Mouse (Mus musculus) stomach, embryonic 15.5 days (tissue): ENCODE results near the gene Wnt9a. TPM values are rescaled to one million over a fixed set of nuclear protein-coding genes. Genes with fewer than 3 reads are reported as not detected.
A peak's percentile ranks its signal among the peaks of the same experiment; 100 is the strongest.
"Not testable (repeated sequence)": the region's sequence is repeated elsewhere in the genome, so short reads cannot be mapped to it uniquely, and the experiment has no call there.

ENCODE experiments used
- ATAC-seq: fragments of 200-750 bp; cut with Nextera tagmentation; 2 replicates; pipeline ENCODE4 v1.8.0; 2017; ENCODE audit warnings: low read depth, moderate number of reproducible peaks, moderate TSS enrichment; ENCODE audit not compliant: insufficient read depth, low FRiP score
- H3K27ac ChIP-seq: fragments of 300-500 bp; sonication (generic); 2 replicates; pipeline ENCODE4 v1.5.1; 2015; ENCODE audit warnings: mild to moderate bottlenecking, inconsistent platforms
- H3K27me3 ChIP-seq: fragments of 300-500 bp; sonication (generic); replicated peaks from 2 replicates; pipeline ENCODE4 v1.6.1; 2015; ENCODE audit warnings: inconsistent platforms
- H3K36me3 ChIP-seq: fragments of 300-500 bp; sonication (generic); 2 replicates; pipeline ENCODE4 v1.6.1; 2015; ENCODE audit warnings: inconsistent platforms
- H3K4me1 ChIP-seq: fragments of 300-500 bp; sonication (generic); 2 replicates; pipeline ENCODE4 v1.6.1; 2015; ENCODE audit warnings: inconsistent platforms
- H3K4me2 ChIP-seq: fragments of 300-500 bp; sonication (generic); 2 replicates; pipeline ENCODE4 v1.6.1; 2015; ENCODE audit warnings: mild to moderate bottlenecking, inconsistent platforms
- H3K4me3 ChIP-seq: fragments of 300-500 bp; sonication (generic); replicated peaks from 2 replicates; pipeline ENCODE4 v1.5.1; 2015; ENCODE audit warnings: inconsistent platforms
- H3K9ac ChIP-seq: fragments of 300-500 bp; sonication (generic); 2 replicates; pipeline ENCODE4 v1.6.1; 2015; ENCODE audit warnings: inconsistent platforms
- H3K9me3 ChIP-seq: fragments of 300-500 bp; sonication (generic); 2 replicates; pipeline ENCODE4 v1.6.1; 2016; ENCODE audit warnings: inconsistent platforms
- WGBS: fragments of 180-500 bp; shearing (Covaris S2); methylation state at CpG from one replicate; pipeline ENCODE4 v1.1.7; 2015; 5-methylcytosine and 5-hydroxymethylcytosine counted together
- polyA plus RNA-seq: library from polyadenylated mRNA; unstranded; fragments of >200 nt; fragmentation: Nextera tagmentation; extraction: Ambion mirVana; gene quantifications from 2 replicates; pipeline ENCODE4 v1.2.1, GENCODE M21; 2015

The Wnt9a gene
- polyA plus RNA-seq, 1 experiment from 2014 or later: 4.9 TPM

DNA sequence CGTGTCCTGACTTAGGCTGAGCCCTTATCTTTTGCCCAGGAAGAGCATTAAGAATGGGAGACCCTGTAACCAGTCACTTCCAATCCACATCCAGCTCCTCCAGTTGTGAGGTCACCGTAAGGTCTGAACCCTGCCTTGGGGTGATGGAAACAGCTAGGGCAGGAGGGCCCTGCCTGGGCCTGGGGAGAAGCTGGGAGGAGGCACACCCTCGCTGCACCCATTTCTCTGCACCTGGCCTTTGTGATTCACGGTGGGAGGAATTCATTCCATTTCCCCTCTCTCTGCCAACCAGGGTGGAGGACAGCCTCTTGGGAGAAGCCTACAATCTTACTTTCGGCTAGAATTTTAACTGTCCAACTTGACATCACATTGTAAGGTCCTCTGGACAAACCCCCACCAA, 24.6 kb upstream of the Wnt9a start:
- H3K27me3 ChIP-seq: peaks cover 32% of the 10 kb centered on the region
- H3K4me3 ChIP-seq: no peak overlapping the region
- no peak overlapping the region for H3K4me2 ChIP-seq
- H3K9me3 ChIP-seq: no peaks in the 10 kb centered on the region
- ATAC-seq: no peak
- H3K9ac ChIP-seq: no peak overlapping the region
- H3K36me3 ChIP-seq: no peaks in the 10 kb centered on the region
- no peaks in the 10 kb centered on the region for H3K4me1 ChIP-seq
- no peak overlapping the region for H3K27ac ChIP-seq
- WGBS: 60% methylated on average over 5 of the region's 5 CpGs

DNA sequence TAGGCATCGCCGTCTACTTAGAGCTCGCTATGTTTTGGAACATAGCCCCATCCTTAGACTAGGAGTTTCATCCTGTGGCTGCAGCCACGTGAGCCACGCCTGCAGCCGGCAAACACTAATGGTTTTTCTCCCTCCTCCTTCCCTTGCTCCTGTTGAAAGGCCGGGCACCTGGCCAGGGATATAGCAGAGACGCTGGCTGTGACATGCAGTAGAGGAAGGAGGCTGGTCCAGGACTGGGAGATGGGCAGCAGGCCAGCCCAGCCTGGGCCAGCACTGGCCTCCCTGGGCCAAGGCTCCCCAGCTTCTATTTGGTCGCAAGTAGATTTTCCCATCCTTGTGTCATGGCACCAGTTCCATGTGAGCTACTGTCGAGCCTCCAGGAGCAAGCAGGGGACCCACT, 23.8 kb upstream of the Wnt9a start:
- WGBS: 63% methylated on average over 10 of the region's 10 CpGs
- H3K27ac ChIP-seq: no peak overlapping the region
- H3K9me3 ChIP-seq: no peaks in the 10 kb centered on the region
- H3K4me1 ChIP-seq: no peaks in the 10 kb centered on the region
- no peak overlapping the region for H3K4me2 ChIP-seq
- H3K36me3 ChIP-seq: no peaks in the 10 kb centered on the region
- no peak overlapping the region for H3K9ac ChIP-seq
- ATAC-seq: no peak; the same call in 1 of the 2 replicates
- H3K4me3 ChIP-seq: no peak overlapping the region
- peaks cover 40% of the 10 kb centered on the region for H3K27me3 ChIP-seq

DNA sequence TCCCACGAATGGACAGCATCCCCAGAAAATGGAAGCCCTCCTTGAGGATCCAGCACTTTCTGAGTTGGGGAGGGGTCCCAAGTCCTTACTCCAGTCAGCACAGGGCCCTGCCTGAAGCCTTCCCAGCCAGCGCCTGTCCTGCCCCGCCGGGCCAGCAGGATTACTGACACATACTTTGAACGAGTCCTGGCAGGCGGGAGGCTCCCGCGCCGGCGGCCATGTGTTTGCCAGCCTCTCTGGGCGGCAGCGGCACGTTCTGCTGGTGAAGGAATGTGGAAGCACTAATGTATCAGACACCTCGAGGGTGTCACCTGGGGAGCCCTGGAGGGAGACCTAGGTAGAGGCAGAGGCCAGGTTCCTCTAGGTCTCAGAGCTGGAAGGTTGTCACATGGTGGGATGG, 22.6 kb upstream of the Wnt9a start:
- Histone ChIP-seq H3K4me3 (no peak overlapping the region), H3K4me1 (0 out of 2 replicates have a peak, but pooled peaks cover 5% of the 10 kb centered on the region), H3K4me2 (no peak overlapping the region), H3K36me3 (no peaks in the 10 kb centered on the region), H3K9ac (no peak overlapping the region), H3K9me3 (no peaks in the 10 kb centered on the region), H3K27me3 (peaks cover 52% of the 10 kb centered on the region), H3K27ac (no peak overlapping the region)
- no peak for ATAC-seq
- 20% methylated on average over 14 of the region's 14 CpGs for WGBS

DNA sequence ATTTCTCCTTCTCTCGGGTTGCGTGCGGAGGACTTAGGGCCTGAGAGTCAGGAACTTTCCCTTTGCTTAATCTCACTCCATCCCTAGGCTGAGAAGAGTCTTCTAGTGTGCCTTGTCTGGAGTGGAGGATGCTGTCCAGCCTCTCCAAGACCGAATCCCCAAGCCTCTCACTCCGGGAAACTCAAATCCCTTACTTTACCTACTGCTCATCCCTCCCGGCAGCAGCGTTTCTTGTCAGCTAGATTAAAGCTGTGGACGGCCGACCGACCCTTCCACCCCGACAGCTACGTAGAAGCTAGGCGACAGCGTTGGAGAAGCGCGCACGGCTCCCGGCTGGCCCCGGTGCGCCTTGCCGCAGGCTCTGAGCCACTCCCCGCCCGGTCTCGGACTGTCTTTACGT, 17.0 kb upstream of the Wnt9a start:
- 1% methylated on average over 25 of the region's 25 CpGs for WGBS
- H3K27ac ChIP-seq: no peak overlapping the region
- peaks cover 86% of the 10 kb centered on the region for H3K27me3 ChIP-seq
- no peaks in the 10 kb centered on the region for H3K36me3 ChIP-seq
- no peak overlapping the region for H3K9ac ChIP-seq
- peak overlapping the region; percentile 36 for H3K4me3 ChIP-seq
- H3K9me3 ChIP-seq: no peaks in the 10 kb centered on the region
- peaks cover 12% of the 10 kb centered on the region; the same call in 1 of the 2 replicates for H3K4me1 ChIP-seq
- ATAC-seq: no peak
- peak overlapping the region; percentile 41 for H3K4me2 ChIP-seq

DNA sequence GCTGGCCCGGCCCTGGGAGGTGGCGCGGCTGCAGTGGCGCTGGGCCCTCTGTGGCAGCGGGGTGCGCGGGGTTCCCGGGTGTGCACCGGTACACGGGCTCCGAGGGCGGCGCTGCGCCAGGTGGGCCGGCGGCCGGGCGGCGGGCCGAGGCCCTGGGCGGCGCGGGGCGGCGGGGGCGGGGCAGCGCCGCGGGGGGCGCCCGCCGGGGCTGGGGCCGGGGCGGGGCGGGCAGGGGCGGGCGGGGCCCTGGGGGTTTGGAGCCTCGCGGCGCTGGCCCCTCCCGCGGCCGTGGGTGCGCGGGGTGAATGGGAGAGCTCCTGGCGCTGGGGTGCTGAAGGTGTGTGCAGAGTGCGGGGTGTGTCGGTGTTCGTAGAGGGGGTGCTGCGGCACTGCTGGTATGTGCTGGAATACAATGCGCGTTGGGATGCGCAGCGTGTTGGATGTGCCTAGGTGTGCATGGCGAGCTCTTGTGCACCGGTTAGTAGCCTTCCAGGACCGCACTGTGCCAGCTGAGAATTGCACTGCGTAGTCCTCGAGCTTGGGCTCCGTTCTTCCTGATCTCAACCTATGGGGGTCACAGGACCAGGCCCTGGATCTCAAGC, 15.9 kb upstream of the Wnt9a start, which contains the start of gene Wnt3a:
Wnt3a (minus strand) TSS at position 51 of the 602 bp plus-strand sequence.
- ATAC-seq: no peak
- Histone ChIP-seq H3K9ac (no peak within 1 kb of the TSS), H3K4me2 (peak within 1 kb of the TSS; percentile 66), H3K36me3 (no peaks in the 10 kb centered on the region), H3K4me1 (peaks cover 12% of the 10 kb centered on the region; the same call in 1 of the 2 replicates), H3K4me3 (peak within 1 kb of the TSS; percentile 36), H3K9me3 (no peaks in the 10 kb centered on the region), H3K27ac (no peak within 1 kb of the TSS), H3K27me3 (peaks cover 84% of the 10 kb centered on the region)
- WGBS: under 1% methylated on average over 36 of the region's 60 CpGs

DNA sequence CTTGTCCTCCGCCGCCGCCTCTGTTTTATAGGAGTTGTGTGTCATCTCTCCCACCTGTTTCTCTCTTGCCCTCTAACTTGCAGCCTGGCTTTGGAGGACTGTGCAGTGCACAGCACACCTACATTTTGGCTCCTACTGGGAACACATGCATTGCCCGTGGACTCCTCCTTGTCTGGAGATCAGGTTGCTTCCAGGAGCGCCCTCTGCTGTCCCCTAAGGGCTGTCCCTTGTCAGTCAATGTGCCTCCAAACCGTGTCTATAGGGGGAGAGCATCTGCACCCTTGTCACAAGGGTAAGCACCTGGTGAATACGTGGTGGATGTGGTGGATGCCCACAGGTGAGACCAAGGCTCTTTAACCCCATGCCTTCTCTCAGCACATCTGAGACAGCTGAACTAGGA, 13.1 kb upstream of the Wnt9a start:
- H3K4me3 ChIP-seq: no peak overlapping the region
- 0 out of 2 replicates have a peak, but pooled peaks have one; percentile 27 for ATAC-seq
- H3K4me1 ChIP-seq: peaks cover 12% of the 10 kb centered on the region; the same call in 1 of the 2 replicates
- 29% methylated on average over 7 of the region's 7 CpGs for WGBS
- H3K27ac ChIP-seq: no peak overlapping the region
- no peak overlapping the region for H3K9ac ChIP-seq
- no peaks in the 10 kb centered on the region for H3K9me3 ChIP-seq
- H3K36me3 ChIP-seq: no peaks in the 10 kb centered on the region
- peaks cover 71% of the 10 kb centered on the region for H3K27me3 ChIP-seq
- H3K4me2 ChIP-seq: no peak overlapping the region

DNA sequence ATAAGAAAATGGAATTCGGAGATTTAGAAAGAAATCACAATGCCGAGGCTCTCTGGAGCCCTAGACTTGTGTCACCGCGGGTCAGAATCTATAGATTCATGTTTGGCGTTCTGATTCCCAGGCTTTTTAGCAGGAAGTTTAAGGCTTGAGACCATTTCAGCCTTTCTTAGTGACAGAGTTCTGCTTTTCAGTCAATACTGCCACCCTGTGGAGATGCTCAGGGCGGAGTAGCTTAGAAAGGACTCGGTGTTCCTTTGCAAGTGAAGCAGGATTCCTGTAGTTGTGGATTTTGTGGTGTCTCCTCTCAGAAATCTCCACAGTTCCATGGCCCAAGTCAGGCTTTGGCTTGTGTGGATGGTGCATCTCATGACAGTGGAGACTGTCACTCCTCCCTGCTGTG, 8.8 kb upstream of the Wnt9a start:
- H3K36me3 ChIP-seq: no peaks in the 10 kb centered on the region
- no peak overlapping the region for H3K4me2 ChIP-seq
- 15% methylated on average over 7 of the region's 7 CpGs for WGBS
- peaks cover 42% of the 10 kb centered on the region for H3K27me3 ChIP-seq
- no peak for ATAC-seq
- H3K4me3 ChIP-seq: no peak overlapping the region
- no peaks in the 10 kb centered on the region for H3K4me1 ChIP-seq
- H3K27ac ChIP-seq: no peak overlapping the region
- H3K9me3 ChIP-seq: no peaks in the 10 kb centered on the region
- H3K9ac ChIP-seq: no peak overlapping the region

DNA sequence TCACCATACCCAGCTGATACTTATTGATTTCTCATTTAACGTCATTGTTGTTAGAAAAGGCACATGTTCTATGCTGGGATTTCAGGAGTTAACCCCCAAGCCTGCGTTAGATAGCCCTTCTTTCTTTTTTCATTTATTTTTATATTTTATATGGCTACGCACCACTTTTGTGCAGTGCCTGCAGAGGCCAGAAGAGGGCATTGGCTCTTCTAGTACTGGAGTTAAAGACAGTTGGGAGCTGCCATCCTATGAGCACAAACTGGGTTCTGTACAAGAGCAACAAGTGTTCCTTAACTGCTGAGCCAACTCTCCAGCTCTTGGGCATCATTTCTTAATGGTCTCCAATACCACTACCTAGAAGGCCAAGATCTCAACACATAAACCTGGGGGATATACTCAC, 6.5 kb upstream of the Wnt9a start:
- WGBS: 14% methylated on average over 3 of the region's 3 CpGs
- no peaks in the 10 kb centered on the region for H3K9me3 ChIP-seq
- ATAC-seq: no peak
- no peak overlapping the region for H3K4me2 ChIP-seq
- H3K9ac ChIP-seq: no peak overlapping the region
- no peak overlapping the region for H3K4me3 ChIP-seq
- no peak overlapping the region for H3K27ac ChIP-seq
- peaks cover 47% of the 10 kb centered on the region; the same call in 1 of the 2 replicates for H3K27me3 ChIP-seq
- no peaks in the 10 kb centered on the region for H3K36me3 ChIP-seq
- H3K4me1 ChIP-seq: 0 out of 2 replicates have a peak, but pooled peaks cover 3% of the 10 kb centered on the region

DNA sequence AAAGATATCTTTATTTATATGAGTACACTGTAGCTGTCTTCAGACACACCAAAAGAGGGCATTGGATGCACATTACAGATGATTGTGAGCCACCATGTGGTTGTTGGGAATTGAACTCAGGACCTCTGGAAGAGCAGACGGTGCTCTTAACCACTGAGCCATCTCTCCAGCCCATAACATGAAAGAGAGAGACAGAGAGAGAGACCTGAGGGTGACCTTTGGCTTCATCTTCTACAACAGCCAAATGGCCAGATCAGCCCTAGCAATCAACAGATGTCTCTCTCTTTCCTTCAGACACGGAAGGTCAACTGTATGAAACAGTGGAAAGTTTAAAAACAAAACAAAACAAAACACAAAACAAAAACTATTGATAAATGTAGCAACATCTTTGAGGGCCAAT, 5.7 kb upstream of the Wnt9a start:
- H3K9me3 ChIP-seq, H3K4me1 ChIP-seq, H3K36me3 ChIP-seq, H3K27ac ChIP-seq, H3K9ac ChIP-seq, H3K4me3 ChIP-seq, ATAC-seq, H3K4me2 ChIP-seq: not testable (repeated sequence)
- peaks cover 50% of the 10 kb centered on the region for H3K27me3 ChIP-seq
- 55% methylated on average over 2 of the region's 2 CpGs for WGBS

DNA sequence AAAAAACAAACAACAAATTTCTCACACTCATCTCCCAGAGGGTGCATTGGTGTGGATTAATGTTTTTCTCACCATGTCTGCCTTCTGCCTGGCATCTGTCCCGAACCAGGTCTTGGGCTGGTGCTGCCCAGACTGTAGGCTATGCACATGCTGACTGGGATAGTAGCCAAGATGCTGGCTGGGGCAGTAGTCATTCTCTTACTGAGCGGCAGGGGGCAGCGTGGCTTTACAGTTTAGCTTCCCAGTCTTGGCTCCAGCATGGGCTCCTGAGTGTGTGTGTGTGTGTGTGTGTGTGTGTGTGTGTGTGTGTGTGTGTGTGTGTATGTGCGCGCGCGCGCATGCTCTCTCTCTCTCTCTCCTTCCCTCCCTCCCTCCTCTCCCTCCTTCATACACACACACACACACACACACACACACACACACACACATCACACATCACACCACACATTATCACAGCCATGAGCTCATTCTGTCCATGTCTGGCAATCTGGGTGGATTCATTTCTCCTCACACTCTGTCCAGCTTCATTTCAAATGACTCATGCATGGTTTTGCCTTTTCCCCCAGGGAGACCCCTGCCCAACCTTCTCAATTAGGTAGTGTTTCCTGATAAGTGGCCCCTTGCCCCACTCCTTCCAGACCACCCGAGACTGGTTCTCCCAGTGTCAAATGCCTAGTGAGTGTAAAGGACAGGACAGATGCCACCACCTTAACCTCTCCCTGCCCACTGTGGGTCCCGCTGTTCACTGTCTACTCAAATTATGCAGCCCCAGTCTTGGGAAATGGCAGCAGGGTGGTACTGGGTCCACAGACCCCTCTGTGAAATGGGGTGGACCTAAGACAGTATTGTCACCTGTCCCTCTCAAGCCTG, 3.8 kb upstream of the Wnt9a start:
- Histone ChIP-seq H3K4me2 (no peak overlapping the region), H3K27me3 (peaks cover 58% of the 10 kb centered on the region), H3K27ac (no peak overlapping the region), H3K9ac (no peak overlapping the region), H3K9me3 (no peaks in the 10 kb centered on the region), H3K4me1 (peaks cover 24% of the 10 kb centered on the region), H3K4me3 (no peak overlapping the region), H3K36me3 (no peaks in the 10 kb centered on the region)
- no peak for ATAC-seq
- 30% methylated on average over 5 of the region's 10 CpGs for WGBS

DNA sequence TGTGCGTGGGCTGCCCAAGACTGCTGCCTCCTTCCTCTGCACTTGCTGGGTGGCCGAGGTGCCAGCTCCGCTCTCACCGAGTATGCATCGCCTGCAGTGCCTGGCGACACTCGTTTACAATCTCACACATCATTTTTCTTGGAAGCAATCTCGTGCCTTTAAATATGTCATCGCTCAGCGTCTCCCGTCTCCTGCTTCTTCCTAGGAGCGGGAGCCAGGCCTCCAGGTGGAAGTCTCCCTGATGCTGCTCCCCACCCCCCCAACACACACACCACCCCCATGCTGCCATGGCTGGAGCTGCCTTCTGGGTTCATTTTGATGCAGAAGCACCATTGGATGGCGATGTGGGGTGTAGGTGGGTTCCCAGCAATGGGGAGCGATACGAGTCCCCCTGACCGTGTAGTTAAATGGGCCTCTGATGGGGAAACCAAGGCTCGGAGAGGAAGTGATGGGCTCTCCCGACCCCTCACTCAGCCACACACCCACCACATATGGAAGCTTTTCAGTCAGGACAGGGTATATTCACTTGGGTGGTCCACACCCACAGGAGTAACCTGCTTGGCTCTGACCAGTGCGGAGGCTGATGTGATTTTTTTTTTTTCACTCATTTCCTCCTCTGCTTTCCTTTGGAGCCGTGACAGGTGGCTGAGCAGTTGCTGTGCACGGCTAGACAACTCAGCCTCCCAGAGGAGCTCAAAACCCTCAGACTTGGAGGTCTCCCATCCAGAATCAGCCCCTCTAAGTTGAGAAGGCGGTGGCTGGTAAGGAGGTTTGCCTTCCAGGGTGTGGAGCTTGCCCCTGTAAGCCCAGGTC, 1.5 kb upstream of the Wnt9a start:
- WGBS: 32% methylated on average over 22 of the region's 22 CpGs
- Histone ChIP-seq H3K9ac (no peak overlapping the region), H3K36me3 (no peaks in the 10 kb centered on the region), H3K27me3 (peaks cover 51% of the 10 kb centered on the region), H3K4me2 (0 out of 2 replicates have a peak overlapping the region, but pooled peaks have one; percentile 93), H3K27ac (no peak overlapping the region), H3K4me1 (peaks cover 42% of the 10 kb centered on the region), H3K4me3 (no peak overlapping the region), H3K9me3 (no peaks in the 10 kb centered on the region)
- ATAC-seq: no peak
